30 mouse cellular contexts compared by ENCODE assay signal in the genomic region with DNA sequence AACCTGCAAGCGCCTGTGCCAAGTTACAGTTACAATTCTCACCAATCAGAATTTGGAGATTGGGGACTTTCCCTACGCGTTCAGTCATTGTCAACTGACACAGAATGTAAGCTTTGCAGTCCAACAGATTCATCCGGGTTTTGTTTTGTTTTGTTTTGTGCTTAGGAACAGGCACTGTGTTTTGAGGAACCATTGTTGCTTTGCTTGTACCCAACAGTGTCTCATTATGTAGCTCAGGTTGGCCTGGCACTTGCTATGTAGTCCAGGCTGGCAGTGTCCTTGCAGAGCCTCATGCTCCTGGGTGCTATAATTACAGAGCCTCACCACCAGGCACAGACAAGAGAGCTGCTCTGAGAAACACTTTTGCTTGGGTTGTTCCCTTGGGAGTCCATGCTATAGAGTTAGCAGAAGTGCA. TPM values are rescaled to one million over a fixed set of nuclear protein-coding genes. Genes with fewer than 3 reads are reported as not detected.
DNase-seq lines count a peak whose midpoint lies in the region; ATAC-seq and TF ChIP-seq lines count a peak whose summit lies in the region.
"Had no signal": no experiment of that assay in that cellular context is flagged by ENCODE, and none has a peak within 500 bp of the region (broad histone marks: within the 10 kb centered on the region; RNA-seq: fewer than 3 reads in every experiment).

No protein-coding gene starts in this region.

- no peak overlapping the region for H3K9ac ChIP-seq in lung, postnatal 0 days (replicated peaks; ENCODE audit: low read depth)
- H3K9ac ChIP-seq: hindbrain, embryonic 13.5 days; limb, embryonic 13.5 days; liver, postnatal 0 days; neural tube, embryonic 12.5 days had no signal

- H3K9me3 ChIP-seq in lung, postnatal 0 days (ENCODE audit: low read length): no peaks in the 10 kb centered on the region
- H3K9me3 ChIP-seq: G1E; hindbrain, embryonic 13.5 days; limb, embryonic 13.5 days; neural tube, embryonic 12.5 days had no signal

- TF ChIP-seq CTCF in lung, postnatal 0 days (IDR thresholded peaks at IDR 0.05): no peak

- H3K27me3 ChIP-seq in lung, postnatal 0 days (replicated peaks; ENCODE audit: insufficient read depth, low read length): no peaks in the 10 kb centered on the region

- no peaks in the 10 kb centered on the region for H3K36me3 ChIP-seq in lung, postnatal 0 days (ENCODE audit: insufficient read depth, low read length)
- H3K36me3 ChIP-seq: G1E; hindbrain, embryonic 13.5 days; limb, embryonic 13.5 days; neural tube, embryonic 12.5 days had no signal

- no peak overlapping the region for H3K4me2 ChIP-seq in lung, postnatal 0 days (replicated peaks; ENCODE audit: low read depth, low read length)
- H3K4me2 ChIP-seq: heart, embryonic 11.5 days; hindbrain, embryonic 13.5 days; limb, embryonic 13.5 days; liver, embryonic 11.5 days; midbrain, embryonic 11.5 days; neural tube, embryonic 12.5 days had no signal

- no peak overlapping the region for H3K27ac ChIP-seq in lung, postnatal 0 days (ENCODE audit: low read length)
- H3K27ac ChIP-seq: hindbrain, embryonic 13.5 days; layer of hippocampus, adult 2 months; left cerebral cortex, adult 2 months; limb, embryonic 13.5 days; neural tube, embryonic 12.5 days had no signal

- H3K4me3 ChIP-seq in lung, postnatal 0 days (ENCODE audit: low read depth, low read length): no peak overlapping the region
- H3K4me3 ChIP-seq: erythroblast, embryonic 14.5 days; hindbrain, embryonic 13.5 days; layer of hippocampus, adult 2 months; left cerebral cortex, adult 2 months; limb, embryonic 13.5 days; myocyte; neural tube, embryonic 12.5 days had no signal

- no peak for TF ChIP-seq EP300 in lung, postnatal 0 days (IDR thresholded peaks at IDR 0.05)

- WGBS in lung, postnatal 0 days: 67% methylated on average over 4 of the region's 4 CpGs

- ATAC-seq in lung, postnatal 0 days: peak; percentile 12; the same call in 1 of the 2 replicates
- peak; percentile 38 for ATAC-seq in neutrophil, adult 5-6 weeks (ENCODE audit: extremely low read depth, insufficient number of reproducible peaks, low FRiP score, poor library complexity, severe bottlenecking)
- no peak for ATAC-seq in frontal cortex, adult (ENCODE audit: low TSS enrichment)
- ATAC-seq: forebrain, embryonic 16.5 days; intestine, postnatal 0 days; liver, postnatal 0 days had no signal

- DNase-seq in gastrocnemius, postnatal 10 days: peak; percentile 1
- no peak for DNase-seq in gastrocnemius, postnatal 25 days
- no peak for DNase-seq in lung, postnatal 0 days (ENCODE audit: low spot score)
- no peak for DNase-seq in lung, postnatal 36 days
- DNase-seq in B cell, adult 2 months: peak; percentile 74 to 77
- DNase-seq: adrenal gland, adult 8-10 months; cerebellum, adult 2 months; cerebellum, postnatal 14 days; gastrocnemius, postnatal 14 days; heart, adult 18-20 months; heart, postnatal 36 days; kidney, postnatal 25 days; liver, postnatal 0 days; thymus, adult 2 months; thymus, postnatal 36 days had no signal

- H3K4me1 ChIP-seq in lung, postnatal 0 days (ENCODE audit: insufficient read depth, low read depth, low read length): no peaks in the 10 kb centered on the region; the same call in 1 of the 2 replicates

RNA-seq across cellular contexts. Expression of gene Gm12184, which starts 15.9 kb away (rescaled TPM):
- 1 to 10 TPM; 1.8 to 3.6 TPM for total RNA-seq in gastrocnemius, postnatal 10 days (2021)
- 1 to 10 TPM in 1 of 2 experiments, under 1 TPM in 1; 0.67 to 3.2 TPM for total RNA-seq in gastrocnemius, postnatal 25 days (2021)
- polyA plus RNA-seq in lung, postnatal 0 days (2015; fragmentation: Nextera tagmentation; extraction: Ambion mirVana): 4.4 and 5.5 TPM in 2 replicates
- 4.2 and 8.0 TPM in 2 replicates for total RNA-seq in neutrophil, adult 5-6 weeks (2017)

RNA-seq across cellular contexts. Expression of gene Trim7, which starts 16.4 kb away (rescaled TPM):
- 100 to 1,000 TPM; 107 to 110 TPM for total RNA-seq in gastrocnemius, postnatal 10 days (2021)
- total RNA-seq in gastrocnemius, postnatal 25 days (2021): 10 to 100 TPM; 57.3 to 57.9 TPM
- polyA plus RNA-seq in lung, postnatal 0 days (2015; fragmentation: Nextera tagmentation; extraction: Ambion mirVana): 1.2 and 1.6 TPM in 2 replicates
- total RNA-seq in neutrophil, adult 5-6 weeks (2017): 167 and 205 TPM in 2 replicates
- polyA plus RNA-seq: erythroblast, embryonic 14.5 days had no signal

RNA-seq across cellular contexts. Expression of gene Trim41, which starts 25.2 kb away (rescaled TPM):
- total RNA-seq in gastrocnemius, postnatal 10 days (2021): 10 to 100 TPM; 22.2 to 22.8 TPM
- total RNA-seq in gastrocnemius, postnatal 25 days (2021): 10 to 100 TPM; 15.5 to 19.3 TPM
- 4.3 and 5.1 TPM in 2 replicates for polyA plus RNA-seq in lung, postnatal 0 days (2015; fragmentation: Nextera tagmentation; extraction: Ambion mirVana)
- 90.7 and 108 TPM in 2 replicates for total RNA-seq in neutrophil, adult 5-6 weeks (2017)

RNA-seq across cellular contexts. Expression of gene Irgm1, which starts 29.1 kb away (rescaled TPM):
- total RNA-seq in gastrocnemius, postnatal 10 days (2021): 1 to 10 TPM; 5.9 to 7.0 TPM
- 10 to 100 TPM in 1 of 2 experiments, 1 to 10 TPM in 1; 9.0 to 11.1 TPM for total RNA-seq in gastrocnemius, postnatal 25 days (2021)
- polyA plus RNA-seq in lung, postnatal 0 days (2015; fragmentation: Nextera tagmentation; extraction: Ambion mirVana): 20.2 and 26.4 TPM in 2 replicates
- total RNA-seq in neutrophil, adult 5-6 weeks (2017): 78.9 and 82.9 TPM in 2 replicates
- polyA plus RNA-seq: erythroblast, embryonic 14.5 days had no signal

RNA-seq across cellular contexts. Expression of gene Rack1, which starts 42.3 kb away (rescaled TPM):
- total RNA-seq in gastrocnemius, postnatal 10 days (2021): 100 to 1,000 TPM; 536 to 557 TPM
- 100 to 1,000 TPM; 321 to 324 TPM for total RNA-seq in gastrocnemius, postnatal 25 days (2021)
- polyA plus RNA-seq in lung, postnatal 0 days (2015; fragmentation: Nextera tagmentation; extraction: Ambion mirVana): 404 and 434 TPM in 2 replicates
- total RNA-seq in neutrophil, adult 5-6 weeks (2017): 756 and 779 TPM in 2 replicates

Comparison
In these comparisons a context has a peak if more than half of its experiments do, and no peak if none do; other contexts are left out.
1. DNase-seq: peak in gastrocnemius, postnatal 10 days (single experiment) and B cell, adult 2 months (2 of 2); none in gastrocnemius, postnatal 25 days (single experiment), lung, postnatal 0 days (single experiment) and lung, postnatal 36 days (single experiment).